Mouse (Mus musculus) hindbrain, postnatal 0 days (tissue): Measurements from ENCODE around the gene Unk. TPM values are rescaled to one million over a fixed set of nuclear protein-coding genes. Genes with fewer than 3 reads are reported as not detected.
"Not testable (repeated sequence)": the region's sequence is repeated elsewhere in the genome, so short reads cannot be mapped to it uniquely, and the experiment has no call there.

Experiments used
- ATAC-seq: fragments of 200-750 bp; cut with Nextera tagmentation; 2 replicates; pipeline ENCODE4 v1.8.0; 2017; ENCODE audit warnings: mild to moderate bottlenecking, moderate TSS enrichment, moderate library complexity
- DNase-seq: peaks from one replicate; pipeline ENCODE4 v3.0.0-alpha.2; 2015; ENCODE audit warnings: low spot score
- H3K27ac ChIP-seq: fragments of 300-500 bp; sonication (generic); 2 replicates; pipeline ENCODE4 v1.5.1; 2014; ENCODE audit warnings: mild to moderate bottlenecking
- H3K27me3 ChIP-seq: fragments of 300-500 bp; sonication (generic); 2 replicates; pipeline ENCODE4 v1.6.1; 2014; ENCODE audit warnings: low read length, mixed read lengths; ENCODE audit not compliant: insufficient read depth
- H3K36me3 ChIP-seq: fragments of 300-500 bp; sonication (generic); 2 replicates; pipeline ENCODE4 v1.6.1; 2014; ENCODE audit warnings: low read length, mixed read lengths; ENCODE audit not compliant: insufficient read depth
- H3K4me1 ChIP-seq: fragments of 300-500 bp; sonication (generic); 2 replicates; pipeline ENCODE4 v1.6.1; 2014; ENCODE audit warnings: antibody characterized with exemption, low read length, mixed read lengths; ENCODE audit not compliant: insufficient read depth
- H3K4me2 ChIP-seq: fragments of 300-500 bp; sonication (generic); 2 replicates; pipeline ENCODE4 v1.6.1; 2014; ENCODE audit warnings: low read depth, mild to moderate bottlenecking, low read length, moderate library complexity, mixed read lengths
- H3K4me3 ChIP-seq: fragments of 300-500 bp; sonication (generic); 2 replicates; pipeline ENCODE4 v1.5.1; 2014; ENCODE audit warnings: low read length
- H3K9ac ChIP-seq: fragments of 300-500 bp; sonication (generic); replicated peaks from 2 replicates; pipeline ENCODE4 v1.6.1; 2014; ENCODE audit warnings: mild to moderate bottlenecking, low read length, moderate library complexity, mixed read lengths
- H3K9me3 ChIP-seq: fragments of 300-500 bp; sonication (generic); 2 replicates; pipeline ENCODE4 v1.6.1; 2016; ENCODE audit warnings: low read length, mixed read lengths
- CTCF ChIP-seq: IDR thresholded peaks from 2 replicates; pipeline ENCODE4 v1.5.1; 2016; ENCODE audit warnings: antibody characterized with exemption, control low read depth, low read depth
- WGBS: fragments of 180-500 bp; shearing (Covaris S2); extraction: QIAGEN DNeasy Blood & Tissue Kit; methylation state at CpG from one replicate; pipeline ENCODE4 v1.1.7; 2014; 5-methylcytosine and 5-hydroxymethylcytosine counted together
- polyA plus RNA-seq: library from polyadenylated mRNA; unstranded; fragments of >200 nt; fragmentation: Nextera tagmentation; extraction: Ambion mirVana; gene quantifications from 2 replicates; pipeline ENCODE4 v1.2.1, GENCODE M21; 2015
- total RNA-seq: library from RNA; depleted of rRNA; stranded (reverse); fragments of >200 nt; gene quantifications from 2 replicates; pipeline ENCODE4 v1.2.3, GENCODE M21; 2014

Unk gene
- total and polyA plus RNA-seq, 2 experiments from 2014 or later = 24.5 to 47.1 TPM

DNA sequence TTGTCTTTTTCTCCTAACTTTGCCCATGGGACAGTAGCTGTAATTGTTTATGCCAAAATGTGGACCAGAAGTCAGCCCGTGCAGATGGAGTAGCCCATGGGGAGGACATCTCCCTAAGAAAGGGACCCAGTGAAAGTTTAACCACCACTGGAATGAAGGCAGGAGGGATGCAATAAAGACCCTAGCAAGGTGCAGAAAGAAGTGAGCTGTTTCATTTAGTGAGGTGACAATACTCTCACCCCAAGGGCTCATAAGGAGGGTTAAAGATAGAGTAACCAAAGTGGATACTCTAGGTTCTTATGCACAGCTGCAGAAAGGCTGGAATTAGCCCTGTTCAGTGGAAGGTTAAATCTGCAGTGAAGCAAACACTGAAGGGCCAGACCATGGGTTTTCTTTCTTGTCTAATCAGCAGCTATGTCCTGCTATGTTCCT is 10.7 kb upstream of the Unk start:
- Histone ChIP-seq H3K4me2 (no peak overlapping the region), H3K27ac (no peak overlapping the region), H3K9me3 (no peaks in the 10 kb centered on the region), H3K4me3 (no peak overlapping the region), H3K36me3 (peaks cover 9% of the 10 kb centered on the region), H3K27me3 (no peaks in the 10 kb centered on the region), H3K4me1 (0 out of 2 replicates have a peak, but pooled peaks cover 7% of the 10 kb centered on the region), H3K9ac (no peak overlapping the region)
- WGBS = 38% methylated on average over 1 of the region's 1 CpGs
- DNase-seq = no peak
- no peak for ATAC-seq
- TF ChIP-seq CTCF = no peak

DNA sequence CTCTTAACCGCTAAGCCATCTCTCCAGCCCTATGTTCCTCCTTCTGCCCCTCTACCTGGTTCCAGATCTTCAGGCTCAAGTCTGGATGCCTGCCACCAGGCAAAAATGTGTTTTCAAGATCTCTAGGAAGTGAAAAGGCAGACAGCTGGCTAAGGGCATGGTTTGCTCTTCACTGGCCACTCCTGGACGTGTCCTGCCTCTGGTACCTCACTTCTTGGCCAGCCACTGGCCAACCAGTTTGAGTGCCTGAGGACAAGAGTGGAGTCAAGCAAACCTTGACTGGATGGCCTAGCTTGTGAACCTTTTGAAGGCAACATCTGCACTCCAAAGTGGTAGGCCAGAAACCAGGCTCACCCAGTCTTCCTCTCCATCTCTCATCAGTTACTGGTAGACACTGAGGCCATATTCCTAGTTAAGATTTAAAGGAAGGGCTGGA is 10.1 kb upstream of the Unk start:
- no peak for DNase-seq

DNA sequence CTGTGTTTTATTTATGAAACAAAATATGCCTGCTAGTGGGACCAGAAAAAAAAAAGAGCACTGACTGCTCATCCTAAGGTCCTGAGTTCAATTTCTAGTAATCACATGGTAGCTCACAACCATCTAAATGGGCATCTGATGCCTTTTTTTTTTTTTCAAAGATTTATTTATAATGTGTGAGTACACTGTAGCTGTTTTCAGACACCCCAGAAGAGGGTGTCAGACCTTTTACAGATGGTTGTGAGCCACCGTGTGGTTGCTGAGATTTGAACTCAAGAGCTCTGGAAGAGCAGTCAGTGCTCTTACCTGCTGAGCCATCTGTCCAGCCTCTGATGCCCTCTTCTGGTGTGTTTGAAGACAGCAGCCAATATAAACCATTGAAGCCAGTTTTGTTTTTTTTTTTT is 9.6 kb upstream of the Unk start:
- Histone ChIP-seq H3K27ac (no peak overlapping the region), H3K9ac (no peak overlapping the region), H3K27me3 (no peaks in the 10 kb centered on the region), H3K36me3 (peaks cover 9% of the 10 kb centered on the region), H3K4me3 (no peak overlapping the region), H3K4me1 (0 out of 2 replicates have a peak, but pooled peaks cover 7% of the 10 kb centered on the region), H3K4me2 (no peak overlapping the region), H3K9me3 (no peaks in the 10 kb centered on the region)
- peak; percentile 53 for TF ChIP-seq CTCF
- WGBS = 55% methylated on average over 1 of the region's 1 CpGs
- DNase-seq (no peak), ATAC-seq (no peak)

More for the DNA sequence above, 10.1 kb upstream of the Unk start:
- Histone ChIP-seq H3K36me3 (peaks cover 9% of the 10 kb centered on the region), H3K9ac (no peak overlapping the region), H3K27me3 (no peaks in the 10 kb centered on the region), H3K4me2 (no peak overlapping the region), H3K4me1 (0 out of 2 replicates have a peak, but pooled peaks cover 7% of the 10 kb centered on the region), H3K9me3 (no peaks in the 10 kb centered on the region), H3K4me3 (no peak overlapping the region), H3K27ac (peak overlapping the region; percentile 38; the same call in 1 of the 2 replicates)
- WGBS = 69% methylated on average over 2 of the region's 2 CpGs
- ATAC-seq = no peak
- TF ChIP-seq CTCF = no peak

GRCm38 (mm10) chr11:116021328-116022220 is 8.5 kb upstream of the Unk start:
- 73% methylated on average over 6 of the region's 6 CpGs for WGBS
- Histone ChIP-seq H3K36me3 (peaks cover 9% of the 10 kb centered on the region), H3K27me3 (no peaks in the 10 kb centered on the region), H3K9ac (0 out of 2 replicates have a peak overlapping the region, but pooled peaks have one; percentile 10), H3K27ac (no peak overlapping the region), H3K4me3 (peak overlapping the region; percentile 49), H3K9me3 (no peaks in the 10 kb centered on the region), H3K4me1 (0 out of 2 replicates have a peak, but pooled peaks cover 7% of the 10 kb centered on the region), H3K4me2 (peak overlapping the region; percentile 79)
- TF ChIP-seq CTCF = no peak
- DNase-seq (no peak), ATAC-seq (no peak)

- peak overlapping the region; percentile 49 for H3K4me3 ChIP-seq
- no peaks in the 10 kb centered on the region for H3K27me3 ChIP-seq
- DNase-seq = no peak
- WGBS = 49% methylated on average over 4 of the region's 4 CpGs
- no peak for ATAC-seq
- peaks cover 9% of the 10 kb centered on the region for H3K36me3 ChIP-seq
- TF ChIP-seq CTCF = no peak
- no peak overlapping the region for H3K27ac ChIP-seq
- 0 out of 2 replicates have a peak, but pooled peaks cover 7% of the 10 kb centered on the region for H3K4me1 ChIP-seq
- peak overlapping the region; percentile 37; the same call in 1 of the 2 replicates for H3K9ac ChIP-seq
- peak overlapping the region; percentile 79 for H3K4me2 ChIP-seq
- no peaks in the 10 kb centered on the region for H3K9me3 ChIP-seq
Measured at GRCm38 (mm10) chr11:116022256-116022780, 7.8 kb upstream of the Unk start.

DNA sequence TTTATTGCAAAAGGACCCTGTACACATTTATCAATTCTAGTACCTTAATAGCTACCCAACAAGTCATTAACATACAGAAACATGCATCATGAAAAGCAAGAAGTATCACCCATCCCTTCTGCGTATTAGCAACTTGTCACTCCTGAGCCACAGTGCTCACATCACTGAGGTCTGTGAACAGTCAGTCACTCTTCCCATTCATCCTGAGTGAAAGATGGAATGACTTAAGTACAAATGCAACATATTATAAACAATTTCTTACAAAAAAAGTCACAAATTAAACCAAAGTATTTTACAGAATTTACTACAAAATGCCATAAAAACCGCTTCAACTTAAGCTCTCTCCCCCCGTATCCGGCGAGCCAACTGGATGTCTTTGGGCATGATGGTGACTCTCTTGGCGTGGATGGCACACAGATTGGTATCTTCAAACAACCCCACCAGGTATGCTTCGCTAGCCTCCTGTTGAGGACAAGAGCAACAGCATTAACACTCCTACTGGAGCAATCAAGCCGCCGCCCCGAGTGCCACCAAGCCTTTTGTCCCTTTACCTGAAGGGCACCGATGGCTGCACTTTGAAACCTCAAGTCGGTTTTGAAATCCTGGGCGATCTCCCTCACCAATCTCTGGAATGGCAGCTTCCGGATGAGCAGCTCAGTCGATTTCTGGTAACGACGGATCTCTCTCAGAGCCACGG is 6.9 kb upstream of the Unk start:
- peak overlapping the region; percentile 99 for H3K27ac ChIP-seq
- H3K27me3 ChIP-seq, H3K36me3 ChIP-seq, H3K9me3 ChIP-seq, DNase-seq, ATAC-seq, H3K4me1 ChIP-seq: not testable (repeated sequence)
- 2% methylated on average over 18 of the region's 18 CpGs for WGBS
- peak overlapping the region; percentile 72 for H3K4me3 ChIP-seq
- peak overlapping the region; percentile 79 for H3K4me2 ChIP-seq
- H3K9ac ChIP-seq = peak overlapping the region; percentile 99
